Mouse (Mus musculus): ENCODE data around the gene Polk. TPM values are rescaled to one million over a fixed set of nuclear protein-coding genes. Genes with fewer than 3 reads are reported as not detected.

The Polk gene
- total RNA-seq (2014; rRNA removed) (6.4 and 8.0 TPM in 2 replicates), polyA plus RNA-seq (2015; fragmentation: Nextera tagmentation; extraction: Ambion mirVana) (2.1 and 3.9 TPM in 2 replicates)

DNA sequence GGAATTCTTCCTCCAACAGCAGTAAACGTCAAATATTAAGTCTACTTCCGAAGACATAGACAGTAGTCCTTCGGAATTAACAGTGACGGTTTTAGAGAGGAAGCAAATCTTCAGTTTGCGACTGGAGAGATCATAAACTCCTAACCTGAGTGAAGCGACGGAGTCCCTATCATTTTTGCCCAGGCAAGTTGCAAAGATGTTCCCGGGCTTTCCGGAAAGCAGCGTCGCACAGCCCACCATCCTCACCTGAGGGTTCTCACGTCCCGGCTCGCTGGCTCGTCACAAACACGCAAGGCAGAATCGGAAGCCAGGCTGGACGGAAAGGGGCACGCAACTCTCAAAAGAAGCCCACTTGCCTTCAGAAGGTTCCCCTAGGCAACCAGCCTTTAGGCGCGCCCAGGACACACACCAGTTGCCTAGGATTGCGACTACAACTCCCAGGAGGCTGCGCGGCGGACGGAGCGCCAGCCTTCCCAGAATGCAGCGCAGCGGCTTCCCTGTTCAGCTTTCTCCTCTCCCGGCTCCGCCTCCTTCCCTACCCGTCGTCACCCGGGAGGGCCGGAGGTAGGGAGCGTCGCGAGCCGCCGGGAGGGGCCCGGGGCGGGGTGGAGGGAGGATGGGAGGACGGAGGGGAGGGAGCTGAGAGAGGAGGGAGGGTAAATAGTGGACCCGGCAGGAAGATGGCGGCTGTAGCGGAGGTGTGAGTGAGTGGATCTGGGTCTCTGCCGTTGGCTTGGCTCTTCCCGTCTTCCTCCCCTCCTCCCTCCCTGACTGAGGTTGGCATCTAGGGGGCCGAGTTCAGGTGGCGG is at the start of gene Polk, which contains the start of gene Col4a3bp:
TSS of gene Polk (minus strand) at position 499 of the 809 bp plus-strand sequence.
TSS of gene Col4a3bp (plus strand) at position 538 of the 809 bp plus-strand sequence.
- Histone ChIP-seq H3K4me1 (ENCODE audit: insufficient read depth) (no peaks in the 10 kb centered on the region), H3K27me3 (ENCODE audit: insufficient read depth, low read length) (no peaks in the 10 kb centered on the region), H3K4me2 (ENCODE audit: low read depth) (peak within 1 kb of the TSS; percentile 81), H3K4me3 (ENCODE audit: low read depth, low read length) (peak within 1 kb of the TSS; percentile 80), H3K9ac (peak within 1 kb of the TSS; percentile 98), H3K9me3 (ENCODE audit: low read length) (no peaks in the 10 kb centered on the region), H3K27ac (ENCODE audit: low read depth, low read length) (peak within 1 kb of the TSS; percentile 97), H3K36me3 (ENCODE audit: insufficient read depth) (no peaks in the 10 kb centered on the region)
- ATAC-seq = peak; percentile 99
- WGBS = 3% methylated on average over 46 of the region's 50 CpGs
- DNase-seq = peak; percentile 98
- TF ChIP-seq CTCF (IDR thresholded peaks at IDR 0.05; ENCODE audit: low read depth) = no peak

GRCm38 (mm10) chr13:96588642-96589041 is 46.3 kb upstream of the Polk start:
- Histone ChIP-seq H3K27ac (ENCODE audit: low read depth, low read length) (no peak overlapping the region), H3K4me3 (ENCODE audit: low read depth, low read length) (no peak overlapping the region), H3K36me3 (ENCODE audit: insufficient read depth) (no peaks in the 10 kb centered on the region), H3K27me3 (ENCODE audit: insufficient read depth, low read length) (no peaks in the 10 kb centered on the region), H3K9ac (no peak overlapping the region), H3K9me3 (ENCODE audit: low read length) (no peaks in the 10 kb centered on the region), H3K4me2 (ENCODE audit: low read depth) (no peak overlapping the region), H3K4me1 (ENCODE audit: insufficient read depth) (no peaks in the 10 kb centered on the region)
- ATAC-seq (no peak), DNase-seq (no peak)
- 71% methylated on average over 1 of the region's 1 CpGs for WGBS
- no peak for TF ChIP-seq CTCF (IDR thresholded peaks at IDR 0.05; ENCODE audit: low read depth)

- no peak overlapping the region for H3K9ac ChIP-seq
- DNase-seq = no peak
These were observed 44.2 kb upstream of the Polk start for GRCm38 (mm10) chr13:96586540-96586939.

GRCm38 (mm10) chr13:96584201-96584600 is 41.8 kb upstream of the Polk start:
- H3K27me3 ChIP-seq (ENCODE audit: insufficient read depth, low read length) = no peaks in the 10 kb centered on the region
- no peak overlapping the region for H3K27ac ChIP-seq (ENCODE audit: low read depth, low read length)
- no peak overlapping the region for H3K4me3 ChIP-seq (ENCODE audit: low read depth, low read length)
- no peak overlapping the region for H3K9ac ChIP-seq
- ATAC-seq = no peak
- TF ChIP-seq CTCF (IDR thresholded peaks at IDR 0.05; ENCODE audit: low read depth) = no peak
- no peak for DNase-seq
- 99% methylated on average over 2 of the region's 2 CpGs for WGBS
- no peaks in the 10 kb centered on the region for H3K4me1 ChIP-seq (ENCODE audit: insufficient read depth)
- no peaks in the 10 kb centered on the region for H3K9me3 ChIP-seq (ENCODE audit: low read length)
- no peaks in the 10 kb centered on the region for H3K36me3 ChIP-seq (ENCODE audit: insufficient read depth)
- H3K4me2 ChIP-seq (ENCODE audit: low read depth) = no peak overlapping the region

More at GRCm38 (mm10) chr13:96586540-96586939, 44.2 kb upstream of the Polk start:
- Histone ChIP-seq H3K9me3 (ENCODE audit: low read length) (no peaks in the 10 kb centered on the region), H3K27me3 (ENCODE audit: insufficient read depth, low read length) (no peaks in the 10 kb centered on the region), H3K4me1 (ENCODE audit: insufficient read depth) (no peaks in the 10 kb centered on the region), H3K36me3 (ENCODE audit: insufficient read depth) (no peaks in the 10 kb centered on the region), H3K27ac (ENCODE audit: low read depth, low read length) (no peak overlapping the region), H3K4me3 (ENCODE audit: low read depth, low read length) (no peak overlapping the region), H3K4me2 (ENCODE audit: low read depth) (no peak overlapping the region)
- ATAC-seq = no peak
- 93% methylated on average over 5 of the region's 5 CpGs for WGBS
- no peak for TF ChIP-seq CTCF (IDR thresholded peaks at IDR 0.05; ENCODE audit: low read depth)

GRCm38 (mm10) chr13:96579979-96580378 is 37.6 kb upstream of the Polk start:
- Histone ChIP-seq H3K9ac (no peak overlapping the region), H3K4me3 (ENCODE audit: low read depth, low read length) (no peak overlapping the region), H3K9me3 (ENCODE audit: low read length) (no peaks in the 10 kb centered on the region), H3K27ac (ENCODE audit: low read depth, low read length) (no peak overlapping the region), H3K4me1 (ENCODE audit: insufficient read depth) (no peaks in the 10 kb centered on the region), H3K27me3 (ENCODE audit: insufficient read depth, low read length) (no peaks in the 10 kb centered on the region), H3K4me2 (ENCODE audit: low read depth) (no peak overlapping the region), H3K36me3 (ENCODE audit: insufficient read depth) (no peaks in the 10 kb centered on the region)
- WGBS = 57% methylated on average over 1 of the region's 1 CpGs
- ATAC-seq = no peak
- no peak for DNase-seq
- TF ChIP-seq CTCF (IDR thresholded peaks at IDR 0.05; ENCODE audit: low read depth) = no peak

DNA sequence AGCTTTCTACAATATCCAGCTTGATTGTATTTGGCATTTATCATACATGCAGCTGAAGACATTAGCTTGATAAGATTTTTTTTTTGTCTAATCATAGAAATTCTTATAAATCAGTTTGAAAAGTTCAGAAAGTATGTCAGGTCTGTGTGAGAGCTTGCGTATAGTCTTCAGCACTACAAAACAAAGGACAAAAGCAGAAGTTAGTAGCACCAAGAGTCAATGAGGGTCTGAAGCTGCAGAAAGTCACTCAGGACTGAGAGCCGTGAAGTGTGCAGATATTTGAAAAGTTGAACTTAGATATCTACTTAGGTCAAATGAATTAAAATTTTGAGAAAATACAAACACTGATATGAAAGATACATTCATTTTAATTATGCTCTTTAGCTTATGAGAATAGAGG is 36.7 kb upstream of the Polk start:
- H3K4me3 ChIP-seq (ENCODE audit: low read depth, low read length) = no peak overlapping the region
- H3K27ac ChIP-seq (ENCODE audit: low read depth, low read length) = no peak overlapping the region
- H3K4me2 ChIP-seq (ENCODE audit: low read depth) = no peak overlapping the region
- no peak for DNase-seq
- H3K36me3 ChIP-seq (ENCODE audit: insufficient read depth) = no peaks in the 10 kb centered on the region
- no peak for ATAC-seq
- no peaks in the 10 kb centered on the region for H3K9me3 ChIP-seq (ENCODE audit: low read length)
- WGBS = 82% methylated on average over 2 of the region's 2 CpGs
- no peak for TF ChIP-seq CTCF (IDR thresholded peaks at IDR 0.05; ENCODE audit: low read depth)
- no peak overlapping the region for H3K9ac ChIP-seq
- no peaks in the 10 kb centered on the region for H3K27me3 ChIP-seq (ENCODE audit: insufficient read depth, low read length)
- H3K4me1 ChIP-seq (ENCODE audit: insufficient read depth) = no peaks in the 10 kb centered on the region

GRCm38 (mm10) chr13:96574170-96574569 is 31.8 kb upstream of the Polk start:
- Histone ChIP-seq H3K27ac (ENCODE audit: low read depth, low read length) (no peak overlapping the region), H3K4me2 (ENCODE audit: low read depth) (no peak overlapping the region), H3K9ac (no peak overlapping the region), H3K4me3 (ENCODE audit: low read depth, low read length) (no peak overlapping the region), H3K4me1 (ENCODE audit: insufficient read depth) (no peaks in the 10 kb centered on the region), H3K9me3 (ENCODE audit: low read length) (no peaks in the 10 kb centered on the region), H3K27me3 (ENCODE audit: insufficient read depth, low read length) (no peaks in the 10 kb centered on the region), H3K36me3 (ENCODE audit: insufficient read depth) (no peaks in the 10 kb centered on the region; the same call in 1 of the 2 replicates)
- DNase-seq (no peak), ATAC-seq (no peak)
- WGBS = 93% methylated on average over 2 of the region's 2 CpGs
- no peak for TF ChIP-seq CTCF (IDR thresholded peaks at IDR 0.05; ENCODE audit: low read depth)

Measured in forebrain, postnatal 0 days (tissue).